Mouse (Mus musculus): ENCODE data around the gene Gm11060. TPM values are rescaled to one million over a fixed set of nuclear protein-coding genes. Genes with fewer than 3 reads are reported as not detected.

The Gm11060 gene
- polyA plus RNA-seq, 1 experiment from 2014 or later = not detected

- Histone ChIP-seq H3K27me3 (ENCODE audit: control insufficient read depth, insufficient read depth, low read depth, low read length) (peaks cover 69% of the 10 kb centered on the region), H3K36me3 (ENCODE audit: control insufficient read depth, insufficient read depth, low read length) (no peaks in the 10 kb centered on the region), H3K4me2 (ENCODE audit: low read length) (no peak overlapping the region), H3K9me3 (replicated peaks; ENCODE audit: control insufficient read depth, low read length, poor library complexity, severe bottlenecking) (no peaks in the 10 kb centered on the region; the same call in 1 of the 2 replicates), H3K27ac (ENCODE audit: low read length) (no peak overlapping the region), H3K4me3 (ENCODE audit: low read depth, low read length) (no peak overlapping the region), H3K4me1 (ENCODE audit: control insufficient read depth, insufficient read depth, low read length) (peaks cover 8% of the 10 kb centered on the region; the same call in 1 of the 2 replicates), H3K9ac (ENCODE audit: low read depth, low read length) (no peak overlapping the region)
- under 1% methylated on average over 32 of the region's 32 CpGs for WGBS
- ATAC-seq = no peak
Observed at GRCm38 (mm10) chr2:105130351-105131060, 38.7 kb downstream of the Gm11060 start.

GRCm38 (mm10) chr2:105131061-105131810 is 39.4 kb downstream of the Gm11060 start:
- Histone ChIP-seq H3K9me3 (replicated peaks; ENCODE audit: control insufficient read depth, low read length, poor library complexity, severe bottlenecking) (no peaks in the 10 kb centered on the region; the same call in 1 of the 2 replicates), H3K9ac (ENCODE audit: low read depth, low read length) (no peak overlapping the region), H3K36me3 (ENCODE audit: control insufficient read depth, insufficient read depth, low read length) (no peaks in the 10 kb centered on the region), H3K4me3 (ENCODE audit: low read depth, low read length) (no peak overlapping the region), H3K27me3 (ENCODE audit: control insufficient read depth, insufficient read depth, low read depth, low read length) (peaks cover 68% of the 10 kb centered on the region), H3K27ac (ENCODE audit: low read length) (no peak overlapping the region), H3K4me2 (ENCODE audit: low read length) (no peak overlapping the region), H3K4me1 (ENCODE audit: control insufficient read depth, insufficient read depth, low read length) (peaks cover 8% of the 10 kb centered on the region; the same call in 1 of the 2 replicates)
- 4% methylated on average over 12 of the region's 12 CpGs for WGBS
- ATAC-seq = no peak

GRCm38 (mm10) chr2:105131811-105132100 is 39.9 kb downstream of the Gm11060 start:
- peaks cover 8% of the 10 kb centered on the region; the same call in 1 of the 2 replicates for H3K4me1 ChIP-seq (ENCODE audit: control insufficient read depth, insufficient read depth, low read length)
- no peak for ATAC-seq
- H3K27ac ChIP-seq (ENCODE audit: low read length) = no peak overlapping the region
- no peak overlapping the region for H3K4me3 ChIP-seq (ENCODE audit: low read depth, low read length)
- no peak overlapping the region for H3K9ac ChIP-seq (ENCODE audit: low read depth, low read length)
- no peaks in the 10 kb centered on the region for H3K36me3 ChIP-seq (ENCODE audit: control insufficient read depth, insufficient read depth, low read length)
- peaks cover 71% of the 10 kb centered on the region for H3K27me3 ChIP-seq (ENCODE audit: control insufficient read depth, insufficient read depth, low read depth, low read length)
- 2% methylated on average over 2 of the region's 2 CpGs for WGBS
- no peak overlapping the region for H3K4me2 ChIP-seq (ENCODE audit: low read length)
- no peaks in the 10 kb centered on the region; the same call in 1 of the 2 replicates for H3K9me3 ChIP-seq (replicated peaks; ENCODE audit: control insufficient read depth, low read length, poor library complexity, severe bottlenecking)

- ATAC-seq = no peak
- WGBS = under 1% methylated on average over 17 of the region's 17 CpGs
- Histone ChIP-seq H3K4me1 (ENCODE audit: control insufficient read depth, insufficient read depth, low read length) (peaks cover 7% of the 10 kb centered on the region; the same call in 1 of the 2 replicates), H3K9me3 (replicated peaks; ENCODE audit: control insufficient read depth, low read length, poor library complexity, severe bottlenecking) (no peaks in the 10 kb centered on the region; the same call in 1 of the 2 replicates), H3K4me2 (ENCODE audit: low read length) (no peak overlapping the region), H3K27ac (ENCODE audit: low read length) (no peak overlapping the region), H3K36me3 (ENCODE audit: control insufficient read depth, insufficient read depth, low read length) (no peaks in the 10 kb centered on the region), H3K4me3 (ENCODE audit: low read depth, low read length) (no peak overlapping the region), H3K27me3 (ENCODE audit: control insufficient read depth, insufficient read depth, low read depth, low read length) (peaks cover 73% of the 10 kb centered on the region), H3K9ac (ENCODE audit: low read depth, low read length) (no peak overlapping the region)
Observed at GRCm38 (mm10) chr2:105132300-105132699, 40.5 kb downstream of the Gm11060 start.

- Histone ChIP-seq H3K27ac (ENCODE audit: low read length) (no peak overlapping the region), H3K9me3 (replicated peaks; ENCODE audit: control insufficient read depth, low read length, poor library complexity, severe bottlenecking) (no peaks in the 10 kb centered on the region; the same call in 1 of the 2 replicates), H3K4me3 (ENCODE audit: low read depth, low read length) (no peak overlapping the region), H3K4me1 (ENCODE audit: control insufficient read depth, insufficient read depth, low read length) (peaks cover 7% of the 10 kb centered on the region; the same call in 1 of the 2 replicates), H3K36me3 (ENCODE audit: control insufficient read depth, insufficient read depth, low read length) (no peaks in the 10 kb centered on the region), H3K27me3 (ENCODE audit: control insufficient read depth, insufficient read depth, low read depth, low read length) (peaks cover 77% of the 10 kb centered on the region), H3K9ac (ENCODE audit: low read depth, low read length) (no peak overlapping the region), H3K4me2 (ENCODE audit: low read length) (no peak overlapping the region)
- no peak for ATAC-seq
- under 1% methylated on average over 43 of the region's 43 CpGs for WGBS
Observed at GRCm38 (mm10) chr2:105132933-105133795, 41.3 kb downstream of the Gm11060 start.

- Histone ChIP-seq H3K4me2 (ENCODE audit: low read length) (peak overlapping the region; percentile 28; the same call in 1 of the 2 replicates), H3K4me1 (ENCODE audit: control insufficient read depth, insufficient read depth, low read length) (peaks cover 7% of the 10 kb centered on the region; the same call in 1 of the 2 replicates), H3K27ac (ENCODE audit: low read length) (no peak overlapping the region), H3K9ac (ENCODE audit: low read depth, low read length) (no peak overlapping the region), H3K36me3 (ENCODE audit: control insufficient read depth, insufficient read depth, low read length) (no peaks in the 10 kb centered on the region), H3K27me3 (ENCODE audit: control insufficient read depth, insufficient read depth, low read depth, low read length) (peaks cover 75% of the 10 kb centered on the region), H3K9me3 (replicated peaks; ENCODE audit: control insufficient read depth, low read length, poor library complexity, severe bottlenecking) (no peaks in the 10 kb centered on the region), H3K4me3 (ENCODE audit: low read depth, low read length) (no peak overlapping the region)
- peak; percentile 80 for ATAC-seq
- 1% methylated on average over 19 of the region's 19 CpGs for WGBS
Observed at GRCm38 (mm10) chr2:105134296-105134695, 42.5 kb downstream of the Gm11060 start.

GRCm38 (mm10) chr2:105139471-105139870 is 47.7 kb downstream of the Gm11060 start:
- Histone ChIP-seq H3K9me3 (replicated peaks; ENCODE audit: control insufficient read depth, low read length, poor library complexity, severe bottlenecking) (no peaks in the 10 kb centered on the region), H3K4me2 (ENCODE audit: low read length) (no peak overlapping the region), H3K4me3 (ENCODE audit: low read depth, low read length) (no peak overlapping the region), H3K27me3 (ENCODE audit: control insufficient read depth, insufficient read depth, low read depth, low read length) (peaks cover 50% of the 10 kb centered on the region), H3K36me3 (ENCODE audit: control insufficient read depth, insufficient read depth, low read length) (no peaks in the 10 kb centered on the region), H3K27ac (ENCODE audit: low read length) (no peak overlapping the region), H3K4me1 (ENCODE audit: control insufficient read depth, insufficient read depth, low read length) (peaks cover under 1% of the 10 kb centered on the region; the same call in 1 of the 2 replicates), H3K9ac (ENCODE audit: low read depth, low read length) (no peak overlapping the region)
- 76% methylated on average over 7 of the region's 7 CpGs for WGBS
- ATAC-seq = no peak

- peaks cover 32% of the 10 kb centered on the region for H3K27me3 ChIP-seq (ENCODE audit: control insufficient read depth, insufficient read depth, low read depth, low read length)
- ATAC-seq = no peak
- H3K4me1 ChIP-seq (ENCODE audit: control insufficient read depth, insufficient read depth, low read length) = no peaks in the 10 kb centered on the region
- no peak overlapping the region for H3K9ac ChIP-seq (ENCODE audit: low read depth, low read length)
- H3K4me3 ChIP-seq (ENCODE audit: low read depth, low read length) = no peak overlapping the region
- no peaks in the 10 kb centered on the region for H3K9me3 ChIP-seq (replicated peaks; ENCODE audit: control insufficient read depth, low read length, poor library complexity, severe bottlenecking)
- no peak overlapping the region for H3K27ac ChIP-seq (ENCODE audit: low read length)
- no peaks in the 10 kb centered on the region for H3K36me3 ChIP-seq (ENCODE audit: control insufficient read depth, insufficient read depth, low read length)
- H3K4me2 ChIP-seq (ENCODE audit: low read length) = no peak overlapping the region
- WGBS = 46% methylated on average over 7 of the region's 7 CpGs
Observed at GRCm38 (mm10) chr2:105141371-105141770, 49.6 kb downstream of the Gm11060 start.
